Mouse (Mus musculus): ENCODE measurements around the gene Anxa7.

Gene Anxa7

DNA sequence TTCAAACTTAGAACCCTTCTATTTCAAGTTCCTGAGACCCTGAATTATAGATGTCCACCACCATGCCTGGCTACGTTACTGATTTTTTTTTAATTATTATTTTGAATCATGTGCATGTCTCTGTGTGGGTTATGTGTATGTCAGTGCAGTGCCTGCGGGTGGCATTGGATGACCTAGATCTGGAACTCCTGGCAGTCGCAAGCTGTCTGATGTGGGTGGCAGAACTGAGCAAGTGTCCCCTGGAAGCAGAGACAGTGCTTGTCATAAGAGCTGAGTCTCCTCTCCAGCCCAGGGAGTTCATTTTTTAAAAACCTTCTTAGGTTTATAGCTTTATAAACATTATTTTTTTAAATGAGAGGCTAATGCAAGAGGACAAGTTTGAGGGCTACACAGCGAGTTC, 47.5 kb downstream of the Anxa7 start:
- no peak for DNase-seq (ENCODE audit: low read depth)

DNA sequence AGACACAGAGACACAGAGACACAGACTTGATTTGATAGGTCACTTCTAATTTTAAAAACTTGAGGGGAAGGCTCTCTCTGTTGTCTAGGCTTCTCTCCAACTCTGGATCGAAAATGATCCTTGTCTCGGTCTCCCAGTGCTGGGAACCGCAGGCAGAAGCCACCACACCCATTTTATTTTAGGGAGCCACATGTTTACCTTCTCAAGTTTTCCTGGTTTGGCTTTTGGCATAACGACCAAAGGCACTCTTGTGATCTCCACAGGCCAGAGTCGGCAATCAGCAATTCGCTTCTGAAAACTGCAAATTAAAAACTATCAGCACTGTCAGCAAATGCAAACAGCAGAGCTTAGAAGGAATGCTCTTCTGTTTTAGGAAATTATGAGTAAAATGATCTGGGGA, 48.2 kb downstream of the Anxa7 start:
- DNase-seq (ENCODE audit: low read depth) = no peak

DNA sequence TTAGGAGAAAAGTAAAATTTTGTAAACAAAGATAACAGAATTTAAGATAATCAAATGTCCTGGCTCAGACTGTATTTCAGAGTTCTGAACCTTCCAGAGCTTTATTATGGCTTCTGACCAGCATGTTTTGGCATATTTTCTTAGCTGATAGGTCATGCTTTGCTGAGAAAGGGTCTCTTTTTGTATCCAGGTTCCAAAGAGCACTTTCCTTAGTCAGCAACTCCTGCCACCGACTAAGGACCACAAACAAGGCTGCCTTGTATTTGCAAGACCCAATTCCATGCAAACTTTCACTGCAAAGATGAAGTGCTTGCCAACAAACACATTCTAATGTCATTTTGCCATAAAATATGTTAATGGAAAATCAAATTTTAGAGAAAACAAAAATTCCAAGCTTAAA, 50.1 kb downstream of the Anxa7 start:
- DNase-seq (ENCODE audit: low read depth) = no peak

DNA sequence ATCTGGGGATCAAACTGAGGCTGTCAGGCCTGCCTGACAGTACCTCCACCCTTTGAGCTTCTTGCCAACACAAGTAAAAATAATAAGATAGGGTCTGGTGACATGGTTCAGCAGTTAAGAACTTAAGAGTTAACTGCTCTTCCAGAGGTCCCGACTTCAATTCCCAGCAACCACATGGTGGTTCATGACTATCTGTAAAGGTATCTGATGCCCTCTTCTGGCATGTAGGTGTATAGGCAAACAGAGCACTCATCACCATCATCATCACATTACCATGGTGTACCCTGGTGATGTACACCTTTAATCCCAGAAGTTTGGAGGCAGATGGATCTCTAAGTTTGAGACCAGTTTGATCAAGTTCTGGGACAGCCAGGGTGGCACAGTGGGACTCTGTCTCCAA, 51.3 kb downstream of the Anxa7 start:
- no peak for DNase-seq (ENCODE audit: low read depth)

DNA sequence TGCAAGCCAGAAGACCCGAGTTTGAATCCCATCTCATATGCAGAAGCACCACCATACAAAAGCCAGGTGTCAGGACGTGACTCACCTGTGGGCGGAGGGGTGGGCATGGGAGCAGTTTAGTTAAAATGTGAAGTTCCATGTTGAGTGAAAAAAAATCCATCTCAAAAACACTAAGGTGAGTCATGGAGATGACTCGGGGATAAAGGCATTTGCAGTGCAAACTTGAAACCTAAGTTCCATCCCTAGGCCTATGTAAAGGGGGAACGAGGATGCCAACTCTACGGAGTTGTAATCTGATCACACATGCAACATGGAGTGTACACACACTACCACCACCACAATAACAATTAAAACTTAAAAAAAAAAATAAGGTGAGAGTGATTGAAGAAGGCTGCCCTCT, 56.9 kb downstream of the Anxa7 start:
- no peak for DNase-seq (ENCODE audit: low read depth)

DNA sequence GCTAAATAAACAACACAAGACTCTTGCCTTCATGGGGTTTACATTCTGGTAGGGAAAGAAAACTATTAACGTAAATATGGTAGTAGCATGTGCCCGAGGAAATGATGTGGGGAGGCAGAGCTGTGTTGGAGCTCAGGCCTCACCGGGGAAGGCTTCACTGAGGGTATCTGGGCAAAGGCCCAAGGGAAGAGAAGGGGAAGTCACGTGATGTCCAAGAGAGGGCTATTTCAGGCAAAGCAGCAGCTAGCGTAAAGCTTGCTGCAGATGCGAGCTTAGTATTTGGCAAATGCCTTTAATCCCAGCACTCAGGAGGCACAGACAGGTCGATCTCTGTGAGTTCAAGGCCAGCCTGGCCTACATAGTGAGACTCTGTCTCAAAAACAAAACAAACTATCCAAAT, 57.7 kb downstream of the Anxa7 start:
- no peak for DNase-seq (ENCODE audit: low read depth)

All from naive thymus-derived CD4-positive, alpha-beta T cell, adult 2 months (primary cell).